Mouse (Mus musculus) regulatory T cell (primary cell): ENCODE results near the gene Cyp2t4.

Experiments used
- in situ Hi-C: fragments of 300-600 bp; cut with MboI, MseI; formaldehyde crosslinking; loops from one replicate; pipeline ENCODE4 v1.15.1; 2025; ENCODE audit warnings: high pct_unique_total_duplicates

Gene Cyp2t4

DNA sequence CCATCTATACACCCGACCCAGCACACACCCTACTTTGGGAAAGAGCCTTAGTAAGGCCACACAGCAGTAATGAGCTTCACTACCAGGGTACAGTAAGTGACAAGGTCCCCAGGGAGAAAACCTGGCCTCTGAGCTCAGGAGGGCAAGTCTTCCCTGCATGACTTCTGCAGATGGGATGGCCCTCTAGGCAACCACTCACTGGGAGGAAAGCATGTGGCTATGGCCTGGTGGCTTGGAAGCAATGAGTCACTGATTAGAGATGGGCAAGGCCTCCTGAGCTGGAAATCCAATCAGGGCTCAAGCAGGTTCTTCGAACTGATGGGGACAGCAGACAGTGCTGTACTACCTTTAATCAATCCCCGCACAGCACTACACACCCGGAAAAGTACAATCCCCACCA, 8.2 kb downstream of the Cyp2t4 start:
- in situ Hi-C loops: no loop called here

DNA sequence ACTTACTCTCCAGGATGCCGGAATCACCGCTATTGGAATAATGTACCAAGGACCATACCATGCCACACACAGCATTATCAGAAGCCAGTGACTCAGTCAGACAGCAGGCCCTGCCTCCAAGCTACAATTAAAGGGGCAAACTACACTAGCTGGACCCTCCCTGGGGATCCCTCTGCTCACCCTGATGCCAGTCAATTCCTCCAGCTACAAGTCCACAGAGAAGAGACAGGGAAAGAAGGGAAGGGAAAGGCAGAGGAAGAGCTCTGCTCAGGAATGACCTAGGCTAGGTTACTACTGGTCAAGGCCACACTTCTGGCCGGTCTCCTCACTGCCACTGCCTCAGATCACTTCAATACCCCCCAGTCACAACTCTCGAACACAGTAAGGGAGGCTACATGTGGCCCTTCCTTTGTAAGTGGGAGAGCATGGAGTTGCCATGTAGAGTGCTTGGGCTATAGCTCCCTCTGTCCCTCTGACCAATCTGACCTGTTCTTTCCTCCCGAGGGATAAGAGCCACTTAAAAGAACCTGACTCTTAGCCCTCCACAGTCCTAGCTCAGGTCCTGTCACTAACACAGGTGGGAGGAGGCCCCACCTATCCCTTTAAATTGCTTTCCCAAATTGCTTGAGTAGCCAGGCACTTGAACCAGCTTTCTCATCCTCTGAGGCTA, 9.4 kb downstream of the Cyp2t4 start:
- in situ Hi-C loops: no loop called here

GRCm38 (mm10) chr7:27163450-27163805, 9.9 kb downstream of the Cyp2t4 start:
- in situ Hi-C loops: no loop called here

DNA sequence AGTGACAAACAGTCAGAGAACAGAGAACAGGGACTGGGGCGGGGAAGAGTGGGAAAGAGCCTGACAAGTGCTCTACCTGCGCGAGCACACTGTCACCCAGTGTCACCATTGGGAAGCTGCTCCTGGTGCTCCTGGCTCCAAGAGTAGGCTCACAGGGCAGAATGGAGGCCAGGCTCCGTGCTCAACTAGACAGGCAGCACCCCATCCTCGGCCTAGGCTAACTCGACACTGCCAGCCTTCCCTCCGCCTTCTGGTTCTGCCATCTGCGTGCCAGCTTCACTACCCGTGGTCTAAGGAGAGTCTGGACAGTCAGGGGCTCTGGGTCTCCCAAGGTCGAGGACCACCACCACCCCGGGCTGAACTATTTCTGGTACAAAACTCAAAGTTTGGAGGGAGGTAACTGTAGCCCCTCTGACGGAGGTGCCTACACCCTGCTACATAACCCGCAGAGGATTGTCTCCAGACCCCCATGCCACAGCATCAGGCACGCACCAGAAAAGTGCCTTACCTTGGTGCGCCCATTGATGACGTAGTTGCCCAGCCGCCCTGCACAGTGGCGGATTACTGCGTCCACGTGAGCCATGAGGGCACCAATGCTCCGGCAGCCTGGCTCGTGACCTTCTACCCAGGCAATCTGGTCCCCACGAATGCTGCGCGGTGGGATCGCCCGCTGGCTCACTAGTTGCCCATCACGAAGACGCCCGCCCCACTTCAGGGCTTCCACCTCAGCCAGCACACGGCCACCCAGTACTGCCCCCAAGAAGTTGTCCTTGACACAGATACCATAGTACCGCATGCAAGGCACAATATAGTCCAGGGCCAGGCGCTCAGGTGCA, 10.8 kb downstream of the Cyp2t4 start:
- in situ Hi-C loops: no loop called here

DNA sequence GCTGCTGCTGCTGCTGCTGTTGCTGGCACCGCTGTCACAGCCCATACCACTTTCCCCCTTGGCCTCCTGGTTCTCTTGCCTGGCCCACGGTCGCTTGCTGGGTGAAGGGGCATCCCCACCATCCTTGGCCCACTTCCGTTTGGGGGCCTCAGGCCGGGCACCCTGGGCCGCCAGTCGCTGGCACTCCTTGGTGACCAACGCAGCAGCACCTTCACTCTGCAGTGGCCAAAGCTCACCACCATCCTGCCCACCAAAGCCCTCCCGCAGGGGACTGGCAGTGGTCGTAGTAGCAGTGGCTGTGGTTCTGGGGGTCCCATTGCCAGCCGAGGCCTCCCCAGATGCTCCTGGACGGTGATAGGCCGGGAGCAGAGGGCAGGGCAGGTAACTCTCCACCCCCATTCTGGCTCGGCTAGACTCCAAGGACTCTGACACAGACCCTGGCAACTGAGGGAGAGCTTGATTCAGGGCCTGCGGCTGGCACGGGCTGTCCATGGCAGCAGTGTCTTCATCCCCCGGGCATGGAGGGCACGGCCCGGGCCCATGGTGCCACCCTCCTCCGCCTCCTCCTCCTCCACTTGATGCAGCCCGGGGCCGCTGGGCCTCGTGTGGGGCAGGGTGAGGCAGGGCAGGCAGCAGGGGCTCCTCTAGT, 11.6 kb downstream of the Cyp2t4 start:
- in situ Hi-C loops: no loop called here

DNA sequence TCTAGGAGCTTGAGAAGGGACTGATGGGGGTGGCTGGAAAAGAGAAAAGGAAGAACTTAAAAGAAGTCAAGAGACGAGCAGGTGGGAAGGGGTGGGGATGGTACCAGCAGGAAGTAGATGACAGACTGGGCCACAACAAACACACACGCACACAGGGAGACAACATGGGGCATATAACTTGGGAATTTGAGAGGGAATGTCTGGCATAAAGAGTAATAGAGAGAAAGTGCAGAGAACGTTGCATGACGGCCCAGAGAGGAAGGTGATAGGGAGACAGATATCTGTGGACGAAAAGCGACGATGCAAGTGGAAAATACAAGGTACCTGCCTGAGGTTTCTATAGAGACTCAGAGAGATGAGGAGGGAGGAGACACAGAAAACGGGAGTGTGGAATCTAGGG, 12.2 kb downstream of the Cyp2t4 start:
- in situ Hi-C loops: no loop called here

DNA sequence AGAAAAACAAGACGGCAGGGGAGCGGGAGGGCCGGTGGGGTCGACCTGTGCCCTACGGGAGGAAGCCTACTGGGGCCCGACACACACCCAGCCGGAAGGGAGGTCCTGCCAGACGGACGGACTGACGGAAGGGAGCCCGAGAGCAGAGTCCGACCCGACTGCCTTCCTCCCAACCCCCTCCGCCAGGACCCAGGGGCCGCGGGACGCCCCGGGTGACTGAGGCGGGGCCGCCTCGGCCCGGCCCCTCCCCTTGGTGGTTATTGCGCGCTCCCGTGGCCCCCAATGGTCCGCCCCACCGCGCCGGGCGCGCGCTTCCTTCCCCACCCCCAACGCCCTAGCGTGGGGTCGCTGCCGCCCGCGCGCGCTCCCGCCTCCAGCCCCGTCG, 12.7 kb downstream of the Cyp2t4 start:
- in situ Hi-C loops: no loop called here

DNA sequence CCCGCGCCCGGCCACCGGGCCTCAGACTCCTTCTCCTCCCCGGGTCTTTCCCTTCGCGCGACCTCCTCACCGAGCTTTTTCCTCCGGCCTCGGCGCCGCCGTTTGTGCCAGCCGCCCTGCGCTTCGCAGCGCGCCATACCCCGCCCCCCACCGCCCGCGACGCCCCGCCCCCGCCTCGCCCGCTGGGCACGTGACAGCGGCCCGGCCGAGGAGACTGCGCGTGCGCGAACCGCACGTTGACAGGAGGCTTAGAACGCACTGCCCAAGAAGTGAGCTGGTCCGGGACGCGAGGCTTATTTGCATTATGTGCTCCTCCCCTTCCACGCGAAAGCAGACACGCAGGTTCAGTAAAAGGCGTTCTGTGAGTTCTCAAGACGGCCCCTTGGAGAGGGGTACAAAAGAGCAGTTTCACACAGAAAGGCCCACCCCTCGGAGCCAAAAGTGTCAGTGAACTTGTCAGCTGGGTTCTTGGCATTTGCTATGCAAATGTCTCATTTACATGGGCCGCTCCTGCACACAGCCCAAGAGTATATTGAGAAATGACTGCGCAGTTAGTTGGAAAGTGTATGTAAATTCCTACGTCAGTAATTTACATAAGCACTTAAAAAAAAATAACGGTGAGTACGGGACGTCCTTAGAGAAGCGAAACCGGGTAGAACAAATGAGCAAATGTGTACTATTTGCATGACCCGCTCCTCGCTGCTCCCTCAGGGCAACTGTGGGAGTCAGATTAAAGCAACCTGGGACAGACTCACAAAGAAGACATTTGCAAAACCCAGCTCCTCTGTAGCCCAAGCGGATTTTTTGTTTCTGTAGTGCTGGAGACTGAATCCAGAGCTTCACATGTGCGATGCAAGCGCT, 13.3 kb downstream of the Cyp2t4 start, which contains the start of gene Egln2:
TSS of gene Egln2 (minus strand) at position 189 of the 861 bp plus-strand sequence.
- in situ Hi-C loops: no loop called here

GRCm38 (mm10) chr7:27167475-27168094, 14.1 kb downstream of the Cyp2t4 start:
- in situ Hi-C loops: no loop called here

DNA sequence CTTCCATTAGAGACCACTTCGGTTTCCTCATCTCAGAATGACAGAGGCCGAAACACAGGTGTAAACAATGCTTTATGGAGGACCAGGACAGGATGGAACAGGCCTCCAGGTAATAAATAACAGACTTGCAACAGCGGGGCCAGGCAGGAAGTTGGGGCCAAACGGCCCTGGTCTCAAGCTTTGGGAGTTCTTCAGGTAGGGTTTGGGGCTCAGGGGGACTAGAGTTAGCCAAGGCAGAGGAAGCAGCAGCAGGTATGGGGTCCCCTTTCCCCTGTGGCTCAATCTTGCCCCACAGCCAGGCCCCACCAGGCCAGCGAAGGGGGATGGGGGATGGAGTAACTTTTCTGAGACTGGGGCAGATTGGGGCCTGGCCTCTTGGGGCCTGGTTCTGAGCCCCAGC, 14.9 kb downstream of the Cyp2t4 start:
- in situ Hi-C loops: no loop called here

- in situ Hi-C loops: no loop called here
Observed at GRCm38 (mm10) chr7:27170981-27171380, 17.5 kb downstream of the Cyp2t4 start.

- in situ Hi-C loops: no loop called here
Observed at GRCm38 (mm10) chr7:27174496-27174895, 21.0 kb downstream of the Cyp2t4 start.

- in situ Hi-C loops: loop anchor here (25.0 kb wide), 2 partner anchors 1488 to 1913 kb away; partner anchors contain the start of genes B9d2, Cic, Erf and Tgfb1
Observed at GRCm38 (mm10) chr7:27174896-27175295, 21.4 kb downstream of the Cyp2t4 start.

GRCm38 (mm10) chr7:27177942-27178323, 24.4 kb downstream of the Cyp2t4 start:
- in situ Hi-C loops: loop anchor here (25.0 kb wide), 2 partner anchors 1491 to 1916 kb away; partner anchors contain the start of genes B9d2, Cic, Erf and Tgfb1

GRCm38 (mm10) chr7:27178324-27179216, 25.1 kb downstream of the Cyp2t4 start, which contains the start of gene Rab4b:
Gene Rab4b (minus strand): TSS chr7:27178896.
- in situ Hi-C loops: loop anchor here (25.0 kb wide), 2 partner anchors 1491 to 1916 kb away; partner anchors contain the start of genes B9d2, Cic, Erf and Tgfb1

DNA sequence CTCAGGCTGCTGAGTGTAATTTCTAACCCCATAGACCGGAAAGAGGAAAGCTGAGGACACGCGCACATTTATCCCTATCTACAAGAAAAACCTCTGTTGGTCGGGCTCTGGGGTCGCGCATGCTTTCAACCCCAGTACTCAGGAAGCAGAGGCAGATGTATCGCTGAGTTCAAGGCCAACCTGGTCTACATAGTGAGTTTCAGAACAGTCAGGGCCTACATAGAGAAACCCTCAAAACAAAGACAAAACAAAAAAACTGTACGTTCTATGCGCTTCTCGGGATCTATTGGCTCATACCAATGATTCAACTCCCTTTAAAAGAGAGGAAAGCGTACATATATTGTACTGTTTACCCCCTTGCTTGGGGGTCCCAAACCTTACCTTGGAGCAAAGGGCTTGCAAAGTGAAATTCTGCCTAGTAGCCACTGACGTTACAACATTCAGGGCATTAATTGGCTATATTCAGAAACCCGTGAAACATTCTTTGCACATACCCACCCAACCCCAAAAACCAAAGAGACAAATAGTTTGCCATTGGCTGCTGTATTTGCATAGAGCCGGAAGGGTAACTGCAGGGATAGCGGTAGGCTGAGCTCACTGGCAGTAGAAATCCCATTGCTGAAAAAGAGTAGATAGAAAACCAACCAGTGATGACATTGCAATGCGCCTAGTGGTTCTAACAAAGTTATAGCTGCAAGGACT, 25.9 kb downstream of the Cyp2t4 start:
- in situ Hi-C loops: loop anchor here (25.0 kb wide), 2 partner anchors 1492 to 1917 kb away; partner anchors contain the start of genes B9d2, Cic, Erf and Tgfb1

GRCm38 (mm10) chr7:27180036-27180435, 26.5 kb downstream of the Cyp2t4 start:
- in situ Hi-C loops: loop anchor here (25.0 kb wide), 2 partner anchors 1493 to 1918 kb away; partner anchors contain the start of genes B9d2, Cic, Erf and Tgfb1

DNA sequence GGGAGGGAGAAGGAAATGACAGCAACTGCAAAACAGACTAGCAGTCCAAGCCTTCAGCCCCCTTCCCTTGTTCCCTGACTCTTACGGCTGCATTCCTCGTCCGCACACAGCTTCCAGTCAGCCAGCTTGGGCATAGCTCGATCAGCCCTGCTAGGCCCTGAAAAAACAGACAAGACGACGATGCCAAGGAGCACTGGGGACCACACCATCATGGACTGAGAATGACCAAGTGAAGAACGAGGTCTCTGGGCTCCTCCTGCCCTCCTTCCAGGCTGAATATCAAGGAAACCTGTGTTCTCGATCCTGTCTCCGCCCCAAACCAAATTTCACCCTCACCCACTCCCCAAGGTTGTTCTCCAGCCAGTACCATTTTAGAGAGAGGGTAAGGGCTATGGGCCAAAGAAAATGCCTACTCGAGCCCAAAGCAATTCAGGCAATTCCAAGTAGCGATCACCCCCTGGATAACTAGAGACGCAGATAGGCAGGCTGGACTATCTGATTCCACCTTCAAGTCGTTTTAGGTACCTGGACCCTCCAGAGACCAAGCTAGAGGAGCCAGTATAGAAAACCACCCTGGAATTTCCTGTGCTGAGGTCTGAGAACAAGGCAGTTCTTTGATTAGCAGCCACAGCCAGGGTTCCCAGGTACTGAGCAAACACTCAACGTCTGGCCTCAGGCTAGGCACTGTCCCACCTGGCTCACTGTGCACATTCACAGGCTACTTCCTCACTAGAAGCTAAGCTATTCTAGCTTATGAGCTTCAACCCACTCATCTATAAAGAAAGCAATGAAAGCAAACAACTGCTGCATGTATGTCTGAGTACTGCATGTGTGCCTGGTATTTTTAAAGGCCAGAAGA, 27.6 kb downstream of the Cyp2t4 start, which contains the start of the genes Gm21983 and Mia:
TSS of gene Gm21983 (minus strand) at position 250 of the 859 bp plus-strand sequence.
TSS of gene Mia (minus strand) at position 321 of the 859 bp plus-strand sequence.
- in situ Hi-C loops: loop anchor here (25.0 kb wide), 2 partner anchors 1494 to 1919 kb away; partner anchors contain the start of genes B9d2, Cic, Erf and Tgfb1
